Mouse (Mus musculus) heart, embryonic 10.5 days (tissue): ENCODE data around the gene Hmcn1. TPM values are rescaled to one million over a fixed set of nuclear protein-coding genes. Genes with fewer than 3 reads are reported as not detected.
A peak's percentile ranks its signal among the peaks of the same experiment; 100 is the strongest.

Source experiments
- DNase-seq: peaks from one replicate; pipeline ENCODE4 v3.0.0-alpha.2; 2017; ENCODE audit warnings: low spot score
- H3K27ac ChIP-seq: fragments of 300-500 bp; sonication (generic); 2 replicates; pipeline ENCODE4 v1.5.1; 2016; ENCODE audit warnings: mild to moderate bottlenecking
- H3K27me3 ChIP-seq: fragments of 300-500 bp; sonication (generic); 2 replicates; pipeline ENCODE4 v1.6.1; 2016; ENCODE audit warnings: mild to moderate bottlenecking; ENCODE audit not compliant: poor library complexity, insufficient read depth, severe bottlenecking
- H3K36me3 ChIP-seq: fragments of 300-500 bp; sonication (generic); 2 replicates; pipeline ENCODE4 v1.6.1; 2016; ENCODE audit warnings: mild to moderate bottlenecking, moderate library complexity
- H3K4me1 ChIP-seq: fragments of 300-500 bp; sonication (generic); 2 replicates; pipeline ENCODE4 v1.6.1; 2016; ENCODE audit warnings: mild to moderate bottlenecking
- H3K4me3 ChIP-seq: fragments of 300-500 bp; sonication (generic); 2 replicates; pipeline ENCODE4 v1.5.1; 2016; ENCODE audit warnings: mild to moderate bottlenecking, moderate library complexity
- H3K9me3 ChIP-seq: fragments of 300-500 bp; sonication (generic); 2 replicates; pipeline ENCODE4 v1.6.1; 2016; ENCODE audit warnings: mild to moderate bottlenecking, moderate library complexity
- WGBS: fragments of 180-500 bp; shearing (Covaris S2); methylation state at CpG from one replicate; pipeline ENCODE4 v1.1.7; 2016; 5-methylcytosine and 5-hydroxymethylcytosine counted together
- polyA plus RNA-seq: library from polyadenylated mRNA; unstranded; fragments of >200 nt; fragmentation: Nextera tagmentation; extraction: Ambion mirVana; gene quantifications from 2 replicates; pipeline ENCODE4 v1.2.1, GENCODE M21; 2016

Gene Hmcn1
- polyA plus RNA-seq, 1 experiment from 2014 or later: 8.8 TPM

GRCm38 (mm10) chr1:150570562-150571156, 422.6 kb downstream of the Hmcn1 start:
- no peak for DNase-seq
- Histone ChIP-seq H3K4me3 (no peak overlapping the region), H3K27ac (no peak overlapping the region), H3K4me1 (no peaks in the 10 kb centered on the region), H3K9me3 (no peaks in the 10 kb centered on the region), H3K27me3 (no peaks in the 10 kb centered on the region), H3K36me3 (0 out of 2 replicates have a peak, but pooled peaks cover 9% of the 10 kb centered on the region)
- WGBS: 77% methylated on average over 4 of the region's 4 CpGs

GRCm38 (mm10) chr1:150569820-150570543, 423.3 kb downstream of the Hmcn1 start:
- Histone ChIP-seq H3K9me3 (no peaks in the 10 kb centered on the region), H3K4me3 (no peak overlapping the region), H3K27ac (no peak overlapping the region), H3K36me3 (peaks cover 12% of the 10 kb centered on the region; the same call in 1 of the 2 replicates), H3K27me3 (no peaks in the 10 kb centered on the region), H3K4me1 (no peaks in the 10 kb centered on the region)
- 87% methylated on average over 5 of the region's 5 CpGs for WGBS
- no peak for DNase-seq

- H3K4me1 ChIP-seq: no peaks in the 10 kb centered on the region
- peaks cover 18% of the 10 kb centered on the region for H3K36me3 ChIP-seq
- H3K9me3 ChIP-seq: no peaks in the 10 kb centered on the region
- no peak for DNase-seq
- WGBS: 80% methylated on average over 4 of the region's 4 CpGs
- no peaks in the 10 kb centered on the region for H3K27me3 ChIP-seq
- no peak overlapping the region for H3K27ac ChIP-seq
- H3K4me3 ChIP-seq: no peak overlapping the region
Measured at GRCm38 (mm10) chr1:150566287-150566686, 426.9 kb downstream of the Hmcn1 start.

GRCm38 (mm10) chr1:150556621-150557020, 436.6 kb downstream of the Hmcn1 start:
- Histone ChIP-seq H3K4me3 (no peak overlapping the region), H3K27me3 (no peaks in the 10 kb centered on the region), H3K36me3 (no peaks in the 10 kb centered on the region), H3K9me3 (no peaks in the 10 kb centered on the region), H3K27ac (no peak overlapping the region), H3K4me1 (no peaks in the 10 kb centered on the region)
- WGBS: 68% methylated on average over 3 of the region's 3 CpGs
- DNase-seq: no peak

GRCm38 (mm10) chr1:150551390-150551789, 441.8 kb downstream of the Hmcn1 start:
- 73% methylated on average over 1 of the region's 1 CpGs for WGBS
- no peak for DNase-seq
- Histone ChIP-seq H3K27ac (no peak overlapping the region), H3K4me1 (no peaks in the 10 kb centered on the region), H3K36me3 (no peaks in the 10 kb centered on the region), H3K9me3 (no peaks in the 10 kb centered on the region), H3K4me3 (no peak overlapping the region), H3K27me3 (no peaks in the 10 kb centered on the region)

GRCm38 (mm10) chr1:150546463-150546862, 446.8 kb downstream of the Hmcn1 start:
- Histone ChIP-seq H3K27me3 (no peaks in the 10 kb centered on the region), H3K4me3 (no peak overlapping the region), H3K27ac (no peak overlapping the region), H3K9me3 (no peaks in the 10 kb centered on the region), H3K4me1 (no peaks in the 10 kb centered on the region), H3K36me3 (no peaks in the 10 kb centered on the region)
- DNase-seq: no peak
- 76% methylated on average over 3 of the region's 3 CpGs for WGBS

- Histone ChIP-seq H3K27me3 (no peaks in the 10 kb centered on the region), H3K4me1 (peaks cover 12% of the 10 kb centered on the region), H3K9me3 (no peaks in the 10 kb centered on the region), H3K4me3 (no peak overlapping the region), H3K27ac (no peak overlapping the region), H3K36me3 (no peaks in the 10 kb centered on the region)
- WGBS: 9% methylated on average over 5 of the region's 5 CpGs
- DNase-seq: peak; percentile 80
Measured at GRCm38 (mm10) chr1:150540267-150540666, 453.0 kb downstream of the Hmcn1 start.

GRCm38 (mm10) chr1:150537410-150538128, 455.7 kb downstream of the Hmcn1 start:
- Histone ChIP-seq H3K4me1 (peaks cover 12% of the 10 kb centered on the region), H3K36me3 (no peaks in the 10 kb centered on the region), H3K27me3 (no peaks in the 10 kb centered on the region), H3K9me3 (no peaks in the 10 kb centered on the region), H3K4me3 (no peak overlapping the region), H3K27ac (0 out of 2 replicates have a peak overlapping the region, but pooled peaks have one; percentile 47)
- DNase-seq: no peak
- 75% methylated on average over 6 of the region's 6 CpGs for WGBS

- DNase-seq: no peak
- H3K4me3 ChIP-seq: no peak overlapping the region
- H3K27ac ChIP-seq: peak overlapping the region; percentile 85
- H3K4me1 ChIP-seq: peaks cover 12% of the 10 kb centered on the region
- H3K27me3 ChIP-seq: no peaks in the 10 kb centered on the region
- H3K36me3 ChIP-seq: no peaks in the 10 kb centered on the region
- H3K9me3 ChIP-seq: no peaks in the 10 kb centered on the region
- WGBS: 49% methylated on average over 16 of the region's 16 CpGs
Measured at GRCm38 (mm10) chr1:150535770-150536534, 457.3 kb downstream of the Hmcn1 start.

- 89% methylated on average over 8 of the region's 8 CpGs for WGBS
- Histone ChIP-seq H3K27ac (no peak overlapping the region), H3K4me3 (no peak overlapping the region), H3K9me3 (no peaks in the 10 kb centered on the region), H3K36me3 (no peaks in the 10 kb centered on the region), H3K4me1 (peaks cover 12% of the 10 kb centered on the region), H3K27me3 (no peaks in the 10 kb centered on the region)
- no peak for DNase-seq
Measured at GRCm38 (mm10) chr1:150534587-150534986, 458.6 kb downstream of the Hmcn1 start.

- no peak for DNase-seq
- Histone ChIP-seq H3K27ac (no peak overlapping the region), H3K4me3 (no peak overlapping the region), H3K4me1 (no peaks in the 10 kb centered on the region), H3K36me3 (no peaks in the 10 kb centered on the region), H3K27me3 (no peaks in the 10 kb centered on the region), H3K9me3 (no peaks in the 10 kb centered on the region)
- 85% methylated on average over 2 of the region's 2 CpGs for WGBS
Measured at GRCm38 (mm10) chr1:150513041-150513440, 480.2 kb downstream of the Hmcn1 start.
